Mouse (Mus musculus): ENCODE data around the gene Atp2a3.

- TF ChIP-seq CTCF (IDR thresholded peaks at IDR 0.05; ENCODE audit: low read depth) (no peak), EP300 (IDR thresholded peaks at IDR 0.05; ENCODE audit: low read depth) (no peak)
Observed at GRCm38 (mm10) chr11:72952697-72953096, 8.3 kb upstream of the Atp2a3 start.
